Mouse (Mus musculus): ENCODE data around the gene Ccl27a. TPM values are rescaled to one million over a fixed set of nuclear protein-coding genes. Genes with fewer than 3 reads are reported as not detected.

Gene Ccl27a
- total and polyA plus RNA-seq, 3 experiments, result 6.4 to 12.1 TPM; not detected in 1

- TF ChIP-seq JUND (IDR thresholded peaks at IDR 0.05; ENCODE audit: low read depth, low read length), result no peak
- peaks cover 6 to 22% of the 10 kb centered on the region in 2 experiments for H3K4me1 ChIP-seq (ENCODE audit: control insufficient read depth in 1 of 2, insufficient read depth in 2 of 2, low read length in 2 of 2)
- peaks cover 1% of the 10 kb centered on the region; the same call in 1 of the 2 replicates for H3K79me2 ChIP-seq (ENCODE audit: control insufficient read depth, insufficient read depth, low read length, poor library complexity)
- H3K36me3 ChIP-seq (ENCODE audit: control insufficient read depth in 1 of 2, insufficient read depth in 2 of 2, low read length in 2 of 2), result peaks cover 0 to 13% of the 10 kb centered on the region in 2 experiments; a peak in 2 of 4 replicates
- no peak overlapping the region for H3K4me3 ChIP-seq (ENCODE audit: control insufficient read depth in 1 of 2, insufficient read depth in 1 of 2, low read depth in 2 of 2, low read length in 2 of 2)
- no peak overlapping the region for H3K27ac ChIP-seq (ENCODE audit: control insufficient read depth, low read depth, low read length)
- H3K9me3 ChIP-seq (replicated peaks; ENCODE audit: insufficient read depth, low read length), result no peaks in the 10 kb centered on the region
- DNase-seq (ENCODE audit: low read depth, low spot score), result no peak
- no peaks in the 10 kb centered on the region for H3K27me3 ChIP-seq (ENCODE audit: control insufficient read depth in 1 of 2, insufficient read depth in 2 of 2, low read length in 2 of 2)
- no peak overlapping the region for H3K9ac ChIP-seq (ENCODE audit: control insufficient read depth, low read depth, low read length, poor library complexity, severe bottlenecking)
Observed at GRCm38 (mm10) chr4:41757321-41757720, 16.7 kb downstream of the Ccl27a start.

- H3K79me2 ChIP-seq (ENCODE audit: control insufficient read depth, insufficient read depth, low read length, poor library complexity), result peaks cover 1% of the 10 kb centered on the region; the same call in 1 of the 2 replicates
- no peaks in the 10 kb centered on the region for H3K27me3 ChIP-seq (ENCODE audit: control insufficient read depth in 1 of 2, insufficient read depth in 2 of 2, low read length in 2 of 2)
- no peak for DNase-seq (ENCODE audit: low read depth, low spot score)
- peak overlapping the region; percentile 75 for H3K9ac ChIP-seq (ENCODE audit: control insufficient read depth, low read depth, low read length, poor library complexity, severe bottlenecking)
- H3K4me3 ChIP-seq (ENCODE audit: control insufficient read depth in 1 of 2, insufficient read depth in 1 of 2, low read depth in 2 of 2, low read length in 2 of 2), result peak overlapping the region; percentile 91 to 95; a peak in 3 of 4 replicates
- H3K36me3 ChIP-seq (ENCODE audit: control insufficient read depth in 1 of 2, insufficient read depth in 2 of 2, low read length in 2 of 2), result peaks cover 0 to 5% of the 10 kb centered on the region in 2 experiments; a peak in 2 of 4 replicates
- H3K9me3 ChIP-seq (replicated peaks; ENCODE audit: insufficient read depth, low read length), result no peaks in the 10 kb centered on the region
- peaks cover 2 to 15% of the 10 kb centered on the region in 2 experiments; a peak in 3 of 4 replicates for H3K4me1 ChIP-seq (ENCODE audit: control insufficient read depth in 1 of 2, insufficient read depth in 2 of 2, low read length in 2 of 2)
- no peak for TF ChIP-seq MAZ (IDR thresholded peaks at IDR 0.05; ENCODE audit: low read depth, low read length)
- no peak for TF ChIP-seq RAD21 (IDR thresholded peaks at IDR 0.05; ENCODE audit: low read depth, low read length)
- no peak overlapping the region for H3K27ac ChIP-seq (ENCODE audit: control insufficient read depth, low read depth, low read length)
Observed at GRCm38 (mm10) chr4:41756440-41756839, 17.6 kb downstream of the Ccl27a start.

GRCm38 (mm10) chr4:41755338-41756305 is 18.4 kb downstream of the Ccl27a start, which contains the start of gene Sigmar1:
Sigmar1 (minus strand) TSS chr4:41756157.
- peak; percentile 91 for DNase-seq (ENCODE audit: low read depth, low spot score)
- Histone ChIP-seq H3K4me3 (ENCODE audit: control insufficient read depth in 1 of 2, insufficient read depth in 1 of 2, low read depth in 2 of 2, low read length in 2 of 2) (peak within 1 kb of the TSS; percentile 91 to 95), H3K9me3 (replicated peaks; ENCODE audit: insufficient read depth, low read length) (no peaks in the 10 kb centered on the region), H3K9ac (ENCODE audit: control insufficient read depth, low read depth, low read length, poor library complexity, severe bottlenecking) (peak within 1 kb of the TSS; percentile 75), H3K27me3 (ENCODE audit: control insufficient read depth in 1 of 2, insufficient read depth in 2 of 2, low read length in 2 of 2) (no peaks in the 10 kb centered on the region), H3K36me3 (ENCODE audit: control insufficient read depth in 1 of 2, insufficient read depth in 2 of 2, low read length in 2 of 2) (no peaks in the 10 kb centered on the region; a peak in 1 of 4 replicates), H3K27ac (ENCODE audit: control insufficient read depth, low read depth, low read length) (peak within 1 kb of the TSS; percentile 70), H3K4me1 (ENCODE audit: control insufficient read depth in 1 of 2, insufficient read depth in 2 of 2, low read length in 2 of 2) (peaks cover 2 to 7% of the 10 kb centered on the region in 2 experiments; a peak in 3 of 4 replicates), H3K79me2 (ENCODE audit: control insufficient read depth, insufficient read depth, low read length, poor library complexity) (peaks cover 1% of the 10 kb centered on the region; the same call in 1 of the 2 replicates)
- no peak for TF ChIP-seq TBP (IDR thresholded peaks at IDR 0.05; ENCODE audit: low read depth, low read length)
- TF ChIP-seq MXI1 (IDR thresholded peaks at IDR 0.05; ENCODE audit: low read depth, low read length), result peak; percentile 78
- TF ChIP-seq CTCF (IDR thresholded peaks at IDR 0.05 in 2 of 3, conservative IDR thresholded peaks at IDR 0.05 in 1 of 3; ENCODE audit: control insufficient read depth in 1 of 3, insufficient read depth in 1 of 3, low read depth in 2 of 3, low read length in 3 of 3, poor library complexity in 1 of 3, severe bottlenecking in 1 of 3), result peak; percentile 67 to 93 (median 84)
- no peak for TF ChIP-seq JUND (IDR thresholded peaks at IDR 0.05; ENCODE audit: low read depth, low read length)
- peak; percentile 36; the same call in 1 of the 2 replicates for TF ChIP-seq TCF12 (IDR thresholded peaks at IDR 0.05; ENCODE audit: low read depth, low read length)
- peak; percentile 58 to 69; a peak in 3 of 4 replicates for TF ChIP-seq POLR2A (IDR thresholded peaks at IDR 0.05; ENCODE audit: control insufficient read depth in 1 of 2, insufficient read depth in 1 of 2, low read depth in 1 of 2, low read length in 2 of 2, poor library complexity in 1 of 2)
- TF ChIP-seq MEF2A (IDR thresholded peaks at IDR 0.05; ENCODE audit: extremely low read depth, insufficient replicate concordance, low read depth, low read length, poor library complexity, severe bottlenecking), result no peak; the same call in 1 of the 2 replicates
- peak; percentile 86 for TF ChIP-seq RAD21 (IDR thresholded peaks at IDR 0.05; ENCODE audit: low read depth, low read length)
- 0 out of 2 replicates have a peak, but pooled peaks have one; percentile 8 for TF ChIP-seq MYC (IDR thresholded peaks at IDR 0.05; ENCODE audit: low read depth, low read length)
- TF ChIP-seq MAZ (IDR thresholded peaks at IDR 0.05; ENCODE audit: low read depth, low read length), result peak; percentile 93
- peak; percentile 98 for TF ChIP-seq USF1 (IDR thresholded peaks at IDR 0.05; ENCODE audit: low read depth, low read length)
- TF ChIP-seq SIN3A (IDR thresholded peaks at IDR 0.05; ENCODE audit: low read length), result peak; percentile 79; the same call in 1 of the 2 replicates
- TF ChIP-seq USF2 (IDR thresholded peaks at IDR 0.05; ENCODE audit: borderline replicate concordance in 1 of 2, insufficient read depth in 1 of 2, low read depth in 1 of 2, low read length in 2 of 2), result peak; percentile 34 to 86; a peak in 3 of 4 replicates
- TF ChIP-seq GABPA (IDR thresholded peaks at IDR 0.05; ENCODE audit: low read depth, low read length), result no peak
- TF ChIP-seq SMC3 (IDR thresholded peaks at IDR 0.05; ENCODE audit: low read depth, low read length), result peak; percentile 83
- peak; percentile 55; the same call in 1 of the 2 replicates for TF ChIP-seq UBTF (IDR thresholded peaks at IDR 0.05; ENCODE audit: borderline replicate concordance, insufficient read depth, low read depth, low read length)
- TF ChIP-seq BHLHE40 (IDR thresholded peaks at IDR 0.05; ENCODE audit: borderline replicate concordance, low read depth, low read length), result peak; percentile 90
- peak; percentile 89 for TF ChIP-seq MAX (IDR thresholded peaks at IDR 0.05; ENCODE audit: low read length)
- peak; percentile 72 for TF ChIP-seq ZC3H11A (IDR thresholded peaks at IDR 0.05; ENCODE audit: low read depth, low read length)
- peak; percentile 77 for TF ChIP-seq ZNF384 (IDR thresholded peaks at IDR 0.05; ENCODE audit: low read depth, low read length)
- TF ChIP-seq HCFC1 (IDR thresholded peaks at IDR 0.05; ENCODE audit: low read depth, low read length), result peak; percentile 54
